Mouse (Mus musculus) stomach, postnatal 0 days (tissue): Measurements from ENCODE around the gene Nox3. TPM values are rescaled to one million over a fixed set of nuclear protein-coding genes. Genes with fewer than 3 reads are reported as not detected.

ENCODE experiments used
- ATAC-seq: fragments of 200-750 bp; cut with Nextera tagmentation; 2 replicates; pipeline ENCODE4 v1.8.0; 2017; ENCODE audit not compliant: low FRiP score, low TSS enrichment
- DNase-seq: peaks from one replicate; pipeline ENCODE4 v3.0.0-alpha.2; 2016; ENCODE audit warnings: low spot score
- H3K27ac ChIP-seq: fragments of 300-500 bp; sonication (generic); replicated peaks from 2 replicates; pipeline ENCODE4 v1.5.1; 2014; ENCODE audit warnings: mild to moderate bottlenecking, control low read depth
- H3K27me3 ChIP-seq: fragments of 300-500 bp; sonication (generic); 2 replicates; pipeline ENCODE4 v1.6.1; 2014; ENCODE audit warnings: low read length; ENCODE audit not compliant: control insufficient read depth, insufficient read depth
- H3K36me3 ChIP-seq: fragments of 300-500 bp; sonication (generic); 2 replicates; pipeline ENCODE4 v1.6.1; 2014; ENCODE audit warnings: low read length, mixed read lengths; ENCODE audit not compliant: control insufficient read depth, insufficient read depth
- H3K4me1 ChIP-seq: fragments of 300-500 bp; sonication (generic); replicated peaks from 2 replicates; pipeline ENCODE4 v1.6.1; 2014; ENCODE audit warnings: antibody characterized with exemption; ENCODE audit not compliant: control insufficient read depth, insufficient read depth
- H3K4me2 ChIP-seq: fragments of 300-500 bp; sonication (generic); replicated peaks from 2 replicates; pipeline ENCODE4 v1.6.1; 2014; ENCODE audit warnings: low read depth, mild to moderate bottlenecking, control low read depth, moderate library complexity
- H3K4me3 ChIP-seq: fragments of 300-500 bp; sonication (generic); 2 replicates; pipeline ENCODE4 v1.5.1; 2014; ENCODE audit warnings: low read depth, low read length, control low read depth
- H3K9ac ChIP-seq: fragments of 300-500 bp; sonication (generic); 2 replicates; pipeline ENCODE4 v1.6.1; 2014; ENCODE audit warnings: mild to moderate bottlenecking, low read length, control low read depth, mixed read lengths
- H3K9me3 ChIP-seq: fragments of 300-500 bp; sonication (generic); 2 replicates; pipeline ENCODE4 v1.6.1; 2016; ENCODE audit warnings: low read length; ENCODE audit not compliant: control insufficient read depth
- CTCF ChIP-seq: IDR thresholded peaks from 2 replicates; pipeline ENCODE4 v1.5.1; 2016; ENCODE audit warnings: antibody characterized with exemption, low read depth, mild to moderate bottlenecking, moderate library complexity
- EP300 ChIP-seq: optimal IDR thresholded peaks from 2 replicates; pipeline ENCODE3; 2016; ENCODE audit warnings: antibody characterized with exemption
- WGBS: fragments of 180-500 bp; shearing (Covaris S2); extraction: QIAGEN DNeasy Blood & Tissue Kit; methylation state at CpG from one replicate; pipeline ENCODE4 v1.1.7; 2014; 5-methylcytosine and 5-hydroxymethylcytosine counted together
- polyA plus RNA-seq: library from polyadenylated mRNA; unstranded; fragments of >200 nt; fragmentation: Nextera tagmentation; extraction: Ambion mirVana; gene quantifications from 2 replicates; pipeline ENCODE4 v1.2.1, GENCODE M21; 2015

Nox3 gene
- polyA plus RNA-seq, 1 experiment from 2014 or later: not detected

GRCm38 (mm10) chr17:3659497-3659896 lies 36.6 kb downstream of the Nox3 start:
- no peaks in the 10 kb centered on the region for H3K36me3 ChIP-seq
- no peak overlapping the region for H3K27ac ChIP-seq
- WGBS: 80% methylated on average over 5 of the region's 5 CpGs

GRCm38 (mm10) chr17:3650377-3650776 lies 45.7 kb downstream of the Nox3 start:
- H3K4me3 ChIP-seq: no peak overlapping the region
- no peak overlapping the region for H3K9ac ChIP-seq
- DNase-seq: no peak
- no peak for TF ChIP-seq EP300
- TF ChIP-seq CTCF: no peak
- H3K27me3 ChIP-seq: no peaks in the 10 kb centered on the region
- no peaks in the 10 kb centered on the region for H3K9me3 ChIP-seq
- H3K36me3 ChIP-seq: no peaks in the 10 kb centered on the region
- H3K27ac ChIP-seq: no peak overlapping the region
- no peak for ATAC-seq
- no peak overlapping the region for H3K4me2 ChIP-seq
- 56% methylated on average over 3 of the region's 3 CpGs for WGBS
- no peaks in the 10 kb centered on the region for H3K4me1 ChIP-seq

More at GRCm38 (mm10) chr17:3659497-3659896, 36.6 kb downstream of the Nox3 start:
- no peak for ATAC-seq
- Histone ChIP-seq H3K4me3 (no peak overlapping the region), H3K4me1 (no peaks in the 10 kb centered on the region), H3K9me3 (no peaks in the 10 kb centered on the region), H3K27me3 (no peaks in the 10 kb centered on the region), H3K4me2 (no peak overlapping the region), H3K9ac (no peak overlapping the region)
- no peak for DNase-seq
- TF ChIP-seq EP300 (no peak), CTCF (no peak)

GRCm38 (mm10) chr17:3643582-3643981 lies 52.5 kb downstream of the Nox3 start:
- WGBS: 88% methylated on average over 2 of the region's 2 CpGs
- Histone ChIP-seq H3K27ac (no peak overlapping the region), H3K4me3 (no peak overlapping the region), H3K4me2 (no peak overlapping the region), H3K9me3 (no peaks in the 10 kb centered on the region), H3K27me3 (no peaks in the 10 kb centered on the region), H3K36me3 (no peaks in the 10 kb centered on the region), H3K9ac (no peak overlapping the region), H3K4me1 (no peaks in the 10 kb centered on the region)
- DNase-seq (no peak), ATAC-seq (no peak)
- TF ChIP-seq EP300 (no peak), CTCF (no peak)

GRCm38 (mm10) chr17:3641456-3641855 lies 54.6 kb downstream of the Nox3 start:
- DNase-seq: no peak
- no peak overlapping the region for H3K9ac ChIP-seq
- no peak overlapping the region for H3K4me2 ChIP-seq
- ATAC-seq: no peak
- no peaks in the 10 kb centered on the region for H3K9me3 ChIP-seq
- 51% methylated on average over 5 of the region's 5 CpGs for WGBS
- no peaks in the 10 kb centered on the region for H3K36me3 ChIP-seq
- no peak for TF ChIP-seq EP300
- TF ChIP-seq CTCF: no peak
- H3K27me3 ChIP-seq: no peaks in the 10 kb centered on the region
- no peak overlapping the region for H3K4me3 ChIP-seq
- no peaks in the 10 kb centered on the region for H3K4me1 ChIP-seq
- H3K27ac ChIP-seq: no peak overlapping the region

DNA sequence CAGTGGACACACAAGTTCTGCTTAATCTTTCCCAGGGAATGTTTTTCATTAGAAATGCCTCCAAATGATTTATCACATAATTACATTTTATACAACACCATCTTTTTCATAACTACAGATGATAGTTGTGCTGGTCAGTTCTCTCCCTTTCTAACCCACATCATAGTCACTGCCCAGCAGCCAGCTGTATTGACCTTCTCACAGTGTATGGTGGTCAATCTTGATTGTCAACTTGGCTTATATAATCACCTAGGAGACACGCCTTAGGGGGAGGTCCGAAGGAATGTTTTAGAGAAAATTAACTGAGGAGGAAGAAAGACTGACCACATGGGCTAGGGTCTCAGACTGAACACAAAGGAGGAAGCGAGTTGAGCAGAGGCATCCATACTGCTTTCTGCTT lies 57.3 kb downstream of the Nox3 start:
- Histone ChIP-seq H3K4me2 (no peak overlapping the region), H3K27me3 (no peaks in the 10 kb centered on the region), H3K9ac (no peak overlapping the region), H3K4me3 (no peak overlapping the region), H3K36me3 (no peaks in the 10 kb centered on the region), H3K27ac (no peak overlapping the region), H3K9me3 (no peaks in the 10 kb centered on the region), H3K4me1 (no peaks in the 10 kb centered on the region)
- no peak for DNase-seq
- WGBS: 43% methylated on average over 3 of the region's 3 CpGs
- no peak for TF ChIP-seq CTCF
- no peak for TF ChIP-seq EP300
- ATAC-seq: no peak

DNA sequence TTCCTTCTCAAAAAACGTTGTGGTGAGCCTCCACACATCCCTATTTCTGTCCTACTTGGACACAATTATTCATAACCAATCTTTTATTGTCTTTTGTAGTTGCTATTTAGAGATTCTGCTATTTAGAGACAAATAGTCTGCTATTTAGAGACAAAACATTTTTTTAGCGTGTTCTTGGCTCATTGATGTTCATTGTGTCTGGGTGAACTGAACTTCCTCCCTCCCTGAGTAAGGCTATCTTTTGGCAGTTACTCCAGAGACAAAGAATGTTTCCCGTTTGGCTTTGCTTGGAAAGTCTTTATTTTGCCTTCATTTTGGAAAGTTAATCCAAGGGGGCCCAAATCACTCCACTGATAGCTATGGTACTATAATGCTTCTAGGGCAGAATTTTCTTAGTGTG lies 63.6 kb downstream of the Nox3 start:
- Histone ChIP-seq H3K4me2 (no peak overlapping the region), H3K4me3 (no peak overlapping the region), H3K27me3 (no peaks in the 10 kb centered on the region), H3K36me3 (no peaks in the 10 kb centered on the region), H3K9ac (no peak overlapping the region), H3K4me1 (no peaks in the 10 kb centered on the region), H3K9me3 (no peaks in the 10 kb centered on the region), H3K27ac (no peak overlapping the region)
- TF ChIP-seq EP300 (no peak), CTCF (no peak)
- WGBS: 46% methylated on average over 3 of the region's 3 CpGs
- DNase-seq: no peak
- no peak for ATAC-seq
